Mouse (Mus musculus): ENCODE data around the gene Ptx3. TPM values are rescaled to one million over a fixed set of nuclear protein-coding genes. Genes with fewer than 3 reads are reported as not detected.

Gene Ptx3
- polyA plus RNA-seq, 1 experiment from 2014 or later = 11.2 TPM

Other genes with a start within 250 kb of the Ptx3 start
- gene Veph1, start 76.9 kb downstream of the Ptx3 start, polyA plus RNA-seq (2014; fragmentation: Nextera tagmentation; extraction: Ambion mirVana) = 7.3 and 14.8 TPM in 2 replicates

Measured in kidney, embryonic 14.5 days (tissue).